Mouse (Mus musculus) MEL (cell line): ENCODE measurements at regions not wholly inside any gene's neighbourhood (a gene's known extent, or its start where the extent isn't known, plus 50 kb on each side); places are given as distances from the start of the nearest gene placed in this dataset.

ENCODE experiments used
- DNase-seq: peaks from one replicate; pipeline ENCODE4 v3.0.0; 2011; ENCODE audit warnings: low read depth, low spot score
- H3K27ac ChIP-seq: 2 replicates; pipeline ENCODE4 v1.5.1; 2012; ENCODE audit warnings: low read depth, mild to moderate bottlenecking, control low read depth, low read length, moderate library complexity; ENCODE audit not compliant: control insufficient read depth
- H3K27me3 ChIP-seq, 2 experiments: fragments of 150-350 bp in 1 of 2; sonication (generic) in 1 of 2; 2 replicates each; pipeline ENCODE4 v1.6.1; 2012; ENCODE audit warnings: low read length in 2 of 2, mild to moderate bottlenecking in 2 of 2, improper control_type of control experiment in 1 of 2, moderate library complexity in 1 of 2; ENCODE audit not compliant: insufficient read depth in 2 of 2, control insufficient read depth in 1 of 2
- H3K36me3 ChIP-seq, 2 experiments: 2 replicates each; pipeline ENCODE4 v1.6.1; 2012 to 2014; ENCODE audit warnings: low read length in 2 of 2, improper control_type of control experiment in 1 of 2, inconsistent platforms in 1 of 2, mild to moderate bottlenecking in 1 of 2; ENCODE audit not compliant: insufficient read depth in 2 of 2, control insufficient read depth in 1 of 2
- H3K4me1 ChIP-seq, 2 experiments: fragments of 150-350 bp in 1 of 2; sonication (generic) in 1 of 2; 2 replicates each; pipeline ENCODE4 v1.6.1; 2012; ENCODE audit warnings: low read length in 2 of 2, improper control_type of control experiment in 1 of 2, mild to moderate bottlenecking in 1 of 2; ENCODE audit not compliant: insufficient read depth in 2 of 2, control insufficient read depth in 1 of 2
- H3K4me3 ChIP-seq, 2 experiments: fragments of 150-350 bp in 1 of 2; sonication (generic) in 1 of 2; 2 replicates each; pipeline ENCODE4 v1.5.1; 2012; ENCODE audit warnings: low read depth in 2 of 2, low read length in 2 of 2, mild to moderate bottlenecking in 2 of 2, moderate library complexity in 2 of 2, control low read depth in 1 of 2, improper control_type of control experiment in 1 of 2; ENCODE audit not compliant: control insufficient read depth in 1 of 2, insufficient read depth in 1 of 2
- H3K79me2 ChIP-seq: 2 replicates; pipeline ENCODE4 v1.6.1; 2012; ENCODE audit warnings: mild to moderate bottlenecking, low read length, moderate library complexity; ENCODE audit not compliant: control insufficient read depth, poor library complexity, insufficient read depth
- H3K9ac ChIP-seq: 2 replicates; pipeline ENCODE4 v1.6.1; 2012; ENCODE audit warnings: low read depth, mild to moderate bottlenecking, control low read depth, low read length, moderate library complexity; ENCODE audit not compliant: control insufficient read depth, poor library complexity, severe bottlenecking
- H3K9me3 ChIP-seq: fragments of 150-350 bp; sonication (generic); replicated peaks from 2 replicates; pipeline ENCODE4 v1.6.1; 2012; ENCODE audit warnings: mild to moderate bottlenecking, low read length, improper control_type of control experiment, moderate library complexity; ENCODE audit not compliant: insufficient read depth
- BHLHE40 ChIP-seq: IDR thresholded peaks from 2 replicates; pipeline ENCODE4 v1.6.1; 2012; ENCODE audit warnings: low read depth, mild to moderate bottlenecking, inconsistent platforms, low read length, improper control_type of control experiment, borderline replicate concordance
- CHD1 ChIP-seq: IDR thresholded peaks from 2 replicates; pipeline ENCODE4 v1.6.1; 2012; ENCODE audit warnings: low read depth, mild to moderate bottlenecking, inconsistent platforms, low read length, improper control_type of control experiment
- CHD2 ChIP-seq: IDR thresholded peaks from 2 replicates; pipeline ENCODE4 v1.6.1; 2011; ENCODE audit warnings: low read length, improper control_type of control experiment
- ETS1 ChIP-seq: IDR thresholded peaks from 2 replicates; pipeline ENCODE4 v1.6.1; 2012; ENCODE audit warnings: low read depth, mild to moderate bottlenecking, inconsistent platforms, low read length, improper control_type of control experiment, moderate library complexity
- GABPA ChIP-seq: IDR thresholded peaks from 2 replicates; pipeline ENCODE4 v1.6.1; 2012; ENCODE audit warnings: low read depth, mild to moderate bottlenecking, inconsistent platforms, low read length, improper control_type of control experiment, moderate library complexity
- GATA1 ChIP-seq: IDR thresholded peaks from 2 replicates; pipeline ENCODE4 v1.6.1; 2011; ENCODE audit warnings: low read depth, low read length, improper control_type of control experiment
- HCFC1 ChIP-seq: IDR thresholded peaks from 2 replicates; pipeline ENCODE4 v1.6.1; 2012; ENCODE audit warnings: low read depth, mild to moderate bottlenecking, inconsistent platforms, low read length, improper control_type of control experiment, moderate library complexity
- JUND ChIP-seq: IDR thresholded peaks from 2 replicates; pipeline ENCODE4 v1.6.1; 2011; ENCODE audit warnings: low read depth, mild to moderate bottlenecking, improper control_type of control experiment, low read length
- MAFK ChIP-seq: IDR thresholded peaks from 2 replicates; pipeline ENCODE4 v1.6.1; 2011; ENCODE audit warnings: low read depth, mild to moderate bottlenecking, low read length, improper control_type of control experiment, borderline replicate concordance
- MAX ChIP-seq: IDR thresholded peaks from 2 replicates; pipeline ENCODE4 v1.6.1; 2011; ENCODE audit warnings: low read length, improper control_type of control experiment
- MEF2A ChIP-seq: IDR thresholded peaks from 2 replicates; pipeline ENCODE4 v1.6.1; 2014; ENCODE audit warnings: low read depth, mild to moderate bottlenecking, inconsistent platforms, low read length, improper control_type of control experiment; ENCODE audit not compliant: poor library complexity, insufficient replicate concordance, severe bottlenecking; ENCODE audit errors: extremely low read depth
- MYB ChIP-seq: IDR thresholded peaks from 2 replicates; pipeline ENCODE4 v1.6.1; 2011; ENCODE audit warnings: mild to moderate bottlenecking, low read depth, low read length, improper control_type of control experiment
- MYC ChIP-seq: IDR thresholded peaks from 2 replicates; pipeline ENCODE4 v1.6.1; 2011; ENCODE audit warnings: low read depth, mild to moderate bottlenecking, low read length, improper control_type of control experiment, moderate library complexity
- NELFE ChIP-seq: IDR thresholded peaks from 2 replicates; pipeline ENCODE4 v1.6.1; 2011; ENCODE audit warnings: low read depth, low read length, improper control_type of control experiment
- POLR2A ChIP-seq, 2 experiments: IDR thresholded peaks; 2 replicates each; pipeline ENCODE4 v1.6.1; 2011 to 2012; ENCODE audit warnings: low read length in 2 of 2, mild to moderate bottlenecking in 2 of 2, control low read depth in 1 of 2, improper control_type of control experiment in 1 of 2, low read depth in 1 of 2, moderate library complexity in 1 of 2; ENCODE audit not compliant: control insufficient read depth in 1 of 2, insufficient read depth in 1 of 2, poor library complexity in 1 of 2
- POLR2AphosphoS2 ChIP-seq: IDR thresholded peaks from 2 replicates; pipeline ENCODE4 v1.6.1; 2011; ENCODE audit warnings: low read length, improper control_type of control experiment
- RCOR1 ChIP-seq: IDR thresholded peaks from 2 replicates; pipeline ENCODE4 v1.6.1; 2012; ENCODE audit warnings: low read depth, mild to moderate bottlenecking, inconsistent platforms, low read length, improper control_type of control experiment
- SIN3A ChIP-seq: IDR thresholded peaks from 2 replicates; pipeline ENCODE4 v1.6.1; 2012; ENCODE audit warnings: low read length, improper control_type of control experiment, inconsistent platforms
- TAL1 ChIP-seq: IDR thresholded peaks from 2 replicates; pipeline ENCODE4 v1.6.1; 2012; ENCODE audit warnings: mild to moderate bottlenecking, inconsistent platforms, low read length, moderate library complexity, mixed read lengths
- TBP ChIP-seq: IDR thresholded peaks from 2 replicates; pipeline ENCODE4 v1.8.0; 2011; ENCODE audit warnings: low read depth, low read length, improper control_type of control experiment
- TCF12 ChIP-seq: IDR thresholded peaks from 2 replicates; pipeline ENCODE4 v1.6.1; 2014; ENCODE audit warnings: low read depth, mild to moderate bottlenecking, inconsistent platforms, low read length, improper control_type of control experiment, moderate library complexity
- UBTF ChIP-seq: IDR thresholded peaks from 2 replicates; pipeline ENCODE4 v1.6.1; 2012; ENCODE audit warnings: low read depth, mild to moderate bottlenecking, inconsistent platforms, low read length, improper control_type of control experiment, moderate library complexity, borderline replicate concordance; ENCODE audit not compliant: insufficient read depth
- USF1 ChIP-seq: IDR thresholded peaks from 2 replicates; pipeline ENCODE4 v1.6.1; 2014; ENCODE audit warnings: low read depth, mild to moderate bottlenecking, inconsistent platforms, low read length, improper control_type of control experiment, moderate library complexity
- USF2 ChIP-seq, 2 experiments: IDR thresholded peaks; 2 replicates each; pipeline ENCODE4 v1.6.1; 2011 to 2012; ENCODE audit warnings: improper control_type of control experiment in 2 of 2, low read length in 2 of 2, borderline replicate concordance in 1 of 2, inconsistent platforms in 1 of 2, low read depth in 1 of 2, mild to moderate bottlenecking in 1 of 2; ENCODE audit not compliant: insufficient read depth in 1 of 2
- ZC3H11A ChIP-seq: IDR thresholded peaks from 2 replicates; pipeline ENCODE4 v1.6.1; 2012; ENCODE audit warnings: low read depth, mild to moderate bottlenecking, inconsistent platforms, low read length, improper control_type of control experiment
- ZKSCAN1 ChIP-seq: IDR thresholded peaks from 2 replicates; pipeline ENCODE4 v1.6.1; 2012; ENCODE audit warnings: low read depth, mild to moderate bottlenecking, inconsistent platforms, low read length, improper control_type of control experiment, moderate library complexity
- ZNF384 ChIP-seq: IDR thresholded peaks from 2 replicates; pipeline ENCODE4 v1.6.1; 2012; ENCODE audit warnings: low read depth, mild to moderate bottlenecking, inconsistent platforms, low read length, improper control_type of control experiment

- H3K27me3 ChIP-seq, result no peaks in the 10 kb centered on the region
- H3K79me2 ChIP-seq, result no peaks in the 10 kb centered on the region
- TF ChIP-seq POLR2A (IDR thresholded peaks at IDR 0.05; ENCODE audit: control insufficient read depth in 1 of 2, insufficient read depth in 1 of 2, low read depth in 1 of 2, low read length in 2 of 2, poor library complexity in 1 of 2) (no peak), BHLHE40 (no peak), MAFK (no peak), ETS1 (no peak), USF2 (IDR thresholded peaks at IDR 0.05; ENCODE audit: borderline replicate concordance in 1 of 2, insufficient read depth in 1 of 2, low read depth in 1 of 2, low read length in 2 of 2) (no peak), NELFE (no peak), MYB (no peak), ZC3H11A (no peak), GATA1 (no peak), UBTF (no peak), POLR2AphosphoS2 (no peak), MAX (no peak), GABPA (no peak)
- H3K9me3 ChIP-seq, result no peaks in the 10 kb centered on the region
- DNase-seq, result no peak
- no peak overlapping the region for H3K9ac ChIP-seq
- H3K4me1 ChIP-seq, result no peaks in the 10 kb centered on the region
- no peaks in the 10 kb centered on the region for H3K36me3 ChIP-seq
- no peak overlapping the region for H3K27ac ChIP-seq
- H3K4me3 ChIP-seq, result no peak overlapping the region
Observed at GRCm38 (mm10) chr2:17858326-17858725, 127.1 kb upstream of the Nebl start.

- Histone ChIP-seq H3K36me3 (no peaks in the 10 kb centered on the region), H3K27me3 (no peaks in the 10 kb centered on the region), H3K27ac (no peak overlapping the region), H3K4me1 (no peaks in the 10 kb centered on the region), H3K79me2 (no peaks in the 10 kb centered on the region), H3K9me3 (no peaks in the 10 kb centered on the region), H3K4me3 (no peak overlapping the region), H3K9ac (no peak overlapping the region)
- no peak for DNase-seq
- no peak for TF ChIP-seq TCF12
- no peak for TF ChIP-seq ZNF384
- no peak for TF ChIP-seq UBTF
- no peak for TF ChIP-seq MEF2A
- no peak for TF ChIP-seq CHD1
- no peak for TF ChIP-seq HCFC1
- no peak for TF ChIP-seq TAL1
- TF ChIP-seq MYB, result no peak
- no peak for TF ChIP-seq GABPA
- no peak for TF ChIP-seq RCOR1
- no peak for TF ChIP-seq CHD2
- no peak for TF ChIP-seq ZKSCAN1
- no peak for TF ChIP-seq SIN3A
- no peak for TF ChIP-seq TBP
- no peak for TF ChIP-seq JUND
- TF ChIP-seq MYC, result no peak
- TF ChIP-seq USF1, result no peak
- TF ChIP-seq, all 39 proteins: peak for 0
Observed at GRCm38 (mm10) chr2:17855566-17856264, 124.5 kb upstream of the Nebl start.
